Mouse (Mus musculus): ENCODE measurements around the gene Gm49321.

Gm49321 gene

DNA sequence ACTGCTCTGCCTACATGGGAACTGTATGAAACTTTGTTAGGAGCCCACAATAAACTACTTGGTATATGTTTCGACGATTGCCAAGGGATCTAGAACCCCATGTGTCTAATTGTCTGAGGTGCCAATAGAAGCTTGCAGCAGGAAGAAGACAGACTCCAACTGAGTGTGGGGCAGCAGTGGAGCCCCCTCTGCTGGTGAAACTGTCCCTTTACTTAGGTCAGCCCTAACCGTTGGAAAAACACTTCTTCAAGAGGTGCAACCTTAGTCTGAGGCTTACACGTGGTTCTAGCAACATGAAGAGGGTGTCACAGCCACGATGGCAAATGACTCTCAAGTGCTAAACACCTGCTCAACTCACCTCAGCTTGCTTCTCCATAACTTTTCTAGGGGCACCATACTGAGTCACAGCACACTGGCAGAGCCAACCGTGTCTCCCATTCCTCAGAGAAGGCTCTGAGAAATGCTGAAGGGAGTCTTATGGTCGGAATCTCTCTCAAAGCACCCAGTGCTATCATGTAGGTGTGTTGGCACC, 77.4 kb downstream of the Gm49321 start:
- peak; percentile 8 to 38 for DNase-seq

DNA sequence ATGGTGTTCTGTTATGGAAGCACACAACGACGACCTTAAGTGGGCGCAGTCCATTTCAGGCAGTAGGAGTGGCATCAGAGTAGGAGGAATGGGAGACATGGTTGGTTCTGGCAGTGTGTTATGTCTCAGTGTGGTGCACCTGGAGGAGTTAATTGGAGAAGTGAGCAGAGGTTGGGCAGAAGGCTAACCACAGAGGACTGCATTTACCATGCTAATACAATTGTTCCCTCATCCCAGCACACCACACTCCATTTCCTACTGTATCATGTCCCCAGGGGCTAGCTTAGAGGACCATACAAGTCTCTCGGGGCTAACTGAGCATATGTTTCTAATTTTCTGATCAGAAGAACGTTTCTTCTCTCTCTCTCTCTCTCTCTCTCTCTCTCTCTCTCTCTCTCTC, 78.0 kb downstream of the Gm49321 start:
- DNase-seq = no peak
